Mouse (Mus musculus) intestine, embryonic 16.5 days (tissue): ENCODE measurements around the gene Grap. TPM values are rescaled to one million over a fixed set of nuclear protein-coding genes. Genes with fewer than 3 reads are reported as not detected.
"Not testable (repeated sequence)": the region's sequence is repeated elsewhere in the genome, so short reads cannot be mapped to it uniquely, and the experiment has no call there.

Source experiments
- ATAC-seq: fragments of 200-750 bp; cut with Nextera tagmentation; 2 replicates; pipeline ENCODE4 v1.8.0; 2017; ENCODE audit warnings: moderate TSS enrichment, moderate library complexity
- H3K27ac ChIP-seq: fragments of 300-500 bp; sonication (generic); 2 replicates; pipeline ENCODE4 v1.5.1; 2014; ENCODE audit warnings: mild to moderate bottlenecking, low read length
- H3K27me3 ChIP-seq: fragments of 300-500 bp; sonication (generic); replicated peaks from 2 replicates; pipeline ENCODE4 v1.6.1; 2014; ENCODE audit warnings: low read length, control low read depth, mixed read lengths; ENCODE audit not compliant: control insufficient read depth, insufficient read depth
- H3K36me3 ChIP-seq: fragments of 300-500 bp; sonication (generic); 2 replicates; pipeline ENCODE4 v1.6.1; 2014; ENCODE audit warnings: low read length, control low read depth; ENCODE audit not compliant: control insufficient read depth, insufficient read depth
- H3K4me1 ChIP-seq: fragments of 300-500 bp; sonication (generic); 2 replicates; pipeline ENCODE4 v1.6.1; 2014; ENCODE audit warnings: low read length, control low read depth, mixed read lengths; ENCODE audit not compliant: control insufficient read depth, insufficient read depth
- H3K4me2 ChIP-seq: fragments of 300-500 bp; sonication (generic); 2 replicates; pipeline ENCODE4 v1.6.1; 2014; ENCODE audit warnings: low read depth, low read length, control low read depth
- H3K4me3 ChIP-seq: fragments of 300-500 bp; sonication (generic); 2 replicates; pipeline ENCODE4 v1.5.1; 2014; ENCODE audit warnings: mild to moderate bottlenecking, low read length
- H3K9ac ChIP-seq: fragments of 300-500 bp; sonication (generic); 2 replicates; pipeline ENCODE4 v1.6.1; 2014; ENCODE audit warnings: low read depth, low read length
- H3K9me3 ChIP-seq: fragments of 300-500 bp; sonication (generic); 2 replicates; pipeline ENCODE4 v1.6.1; 2016; ENCODE audit warnings: low read length, control low read depth; ENCODE audit not compliant: control insufficient read depth
- WGBS: fragments of 180-500 bp; shearing (Covaris S2); extraction: QIAGEN DNeasy Blood & Tissue Kit; methylation state at CpG from one replicate; pipeline ENCODE4 v1.1.7; 2014; 5-methylcytosine and 5-hydroxymethylcytosine counted together
- polyA plus RNA-seq: library from polyadenylated mRNA; unstranded; fragments of >200 nt; fragmentation: Nextera tagmentation; extraction: Ambion mirVana; gene quantifications from 2 replicates; pipeline ENCODE4 v1.2.1, GENCODE M21; 2015

Gene Grap
- polyA plus RNA-seq, 1 experiment from 2014 or later = 8.6 TPM

GRCm38 (mm10) chr11:61618131-61618530 lies 34.9 kb upstream of the Grap start:
- Histone ChIP-seq H3K4me1 (peaks cover 13% of the 10 kb centered on the region), H3K36me3 (no peaks in the 10 kb centered on the region), H3K4me3 (no peak overlapping the region), H3K27me3 (no peaks in the 10 kb centered on the region), H3K4me2 (no peak overlapping the region), H3K9ac (no peak overlapping the region), H3K9me3 (no peaks in the 10 kb centered on the region), H3K27ac (no peak overlapping the region)
- ATAC-seq = no peak
- 88% methylated on average over 8 of the region's 8 CpGs for WGBS

- Histone ChIP-seq H3K4me1 (peaks cover 13% of the 10 kb centered on the region), H3K4me2 (no peak overlapping the region), H3K27ac (no peak overlapping the region), H3K27me3 (no peaks in the 10 kb centered on the region), H3K4me3 (no peak overlapping the region), H3K36me3 (no peaks in the 10 kb centered on the region), H3K9ac (no peak overlapping the region), H3K9me3 (no peaks in the 10 kb centered on the region)
- no peak for ATAC-seq
- 80% methylated on average over 8 of the region's 8 CpGs for WGBS
Observed at GRCm38 (mm10) chr11:61618571-61618970, 34.5 kb upstream of the Grap start.

- peak overlapping the region; percentile 55; the same call in 1 of the 2 replicates for H3K9ac ChIP-seq
- ATAC-seq = no peak
- H3K27ac ChIP-seq = no peak overlapping the region
- no peaks in the 10 kb centered on the region for H3K9me3 ChIP-seq
- H3K36me3 ChIP-seq = no peaks in the 10 kb centered on the region
- peak overlapping the region; percentile 45 for H3K4me3 ChIP-seq
- no peaks in the 10 kb centered on the region for H3K27me3 ChIP-seq
- 8% methylated on average over 6 of the region's 6 CpGs for WGBS
- peaks cover 13% of the 10 kb centered on the region for H3K4me1 ChIP-seq
- peak overlapping the region; percentile 74 for H3K4me2 ChIP-seq
Observed at GRCm38 (mm10) chr11:61619356-61619755, 33.7 kb upstream of the Grap start.

- WGBS = 2% methylated on average over 17 of the region's 17 CpGs
- ATAC-seq = peak; percentile 38
Observed at GRCm38 (mm10) chr11:61619791-61620241, 33.2 kb upstream of the Grap start.

GRCm38 (mm10) chr11:61620254-61620670 lies 32.8 kb upstream of the Grap start:
- H3K9ac ChIP-seq = peak overlapping the region; percentile 55; the same call in 1 of the 2 replicates

More at GRCm38 (mm10) chr11:61619791-61620241, 33.2 kb upstream of the Grap start:
- Histone ChIP-seq H3K4me1 (peaks cover 13% of the 10 kb centered on the region), H3K9ac (peak overlapping the region; percentile 55; the same call in 1 of the 2 replicates), H3K4me2 (peak overlapping the region; percentile 74), H3K9me3 (no peaks in the 10 kb centered on the region), H3K4me3 (peak overlapping the region; percentile 45), H3K27ac (peak overlapping the region; percentile 57; the same call in 1 of the 2 replicates), H3K27me3 (no peaks in the 10 kb centered on the region), H3K36me3 (no peaks in the 10 kb centered on the region)

GRCm38 (mm10) chr11:61620762-61621161 lies 32.3 kb upstream of the Grap start:
- Histone ChIP-seq H3K9me3 (no peaks in the 10 kb centered on the region), H3K36me3 (no peaks in the 10 kb centered on the region), H3K4me1 (peaks cover 11% of the 10 kb centered on the region), H3K4me3 (peak overlapping the region; percentile 45), H3K4me2 (peak overlapping the region; percentile 74), H3K27ac (no peak overlapping the region), H3K9ac (0 out of 2 replicates have a peak overlapping the region, but pooled peaks have one; percentile 55), H3K27me3 (no peaks in the 10 kb centered on the region)
- 58% methylated on average over 8 of the region's 8 CpGs for WGBS
- no peak for ATAC-seq

More at GRCm38 (mm10) chr11:61620254-61620670, 32.8 kb upstream of the Grap start:
- no peaks in the 10 kb centered on the region for H3K9me3 ChIP-seq
- 0% methylated on average over 17 of the region's 17 CpGs for WGBS
- H3K27ac ChIP-seq = peak overlapping the region; percentile 57; the same call in 1 of the 2 replicates
- H3K4me2 ChIP-seq = peak overlapping the region; percentile 74
- H3K4me1 ChIP-seq = peaks cover 13% of the 10 kb centered on the region
- H3K36me3 ChIP-seq = no peaks in the 10 kb centered on the region
- peak; percentile 73 for ATAC-seq
- H3K4me3 ChIP-seq = peak overlapping the region; percentile 45
- H3K27me3 ChIP-seq = no peaks in the 10 kb centered on the region

- H3K27ac ChIP-seq = no peak overlapping the region
- H3K4me2 ChIP-seq = no peak overlapping the region
- H3K9ac ChIP-seq = no peak overlapping the region
- no peak for ATAC-seq
- H3K9me3 ChIP-seq = no peaks in the 10 kb centered on the region
- H3K4me1 ChIP-seq = no peaks in the 10 kb centered on the region
- no peak overlapping the region for H3K4me3 ChIP-seq
- WGBS = 81% methylated on average over 7 of the region's 7 CpGs
- H3K36me3 ChIP-seq = no peaks in the 10 kb centered on the region
- no peaks in the 10 kb centered on the region for H3K27me3 ChIP-seq
Observed at GRCm38 (mm10) chr11:61625136-61625535, 27.9 kb upstream of the Grap start.

GRCm38 (mm10) chr11:61626509-61626908 lies 26.6 kb upstream of the Grap start:
- Histone ChIP-seq H3K27me3 (no peaks in the 10 kb centered on the region), H3K4me1 (no peaks in the 10 kb centered on the region), H3K9me3 (no peaks in the 10 kb centered on the region), H3K4me2 (no peak overlapping the region), H3K36me3 (no peaks in the 10 kb centered on the region), H3K4me3 (no peak overlapping the region), H3K9ac (no peak overlapping the region), H3K27ac (no peak overlapping the region)
- WGBS = 94% methylated on average over 1 of the region's 1 CpGs
- no peak for ATAC-seq

GRCm38 (mm10) chr11:61629621-61630020 lies 23.4 kb upstream of the Grap start:
- no peak overlapping the region for H3K27ac ChIP-seq
- no peak for ATAC-seq
- H3K27me3 ChIP-seq = no peaks in the 10 kb centered on the region
- no peaks in the 10 kb centered on the region for H3K4me1 ChIP-seq
- no peaks in the 10 kb centered on the region for H3K9me3 ChIP-seq
- 58% methylated on average over 3 of the region's 3 CpGs for WGBS
- no peak overlapping the region for H3K9ac ChIP-seq
- H3K4me2 ChIP-seq = no peak overlapping the region
- no peaks in the 10 kb centered on the region for H3K36me3 ChIP-seq
- no peak overlapping the region for H3K4me3 ChIP-seq

GRCm38 (mm10) chr11:61636309-61636708 lies 16.8 kb upstream of the Grap start:
- not testable (repeated sequence) for H3K9me3 ChIP-seq, H3K4me3 ChIP-seq, H3K36me3 ChIP-seq, H3K27ac ChIP-seq, H3K4me2 ChIP-seq, H3K9ac ChIP-seq, H3K27me3 ChIP-seq, H3K4me1 ChIP-seq
- ATAC-seq = peak; percentile 81
- WGBS = 53% methylated on average over 3 of the region's 4 CpGs
